Mouse (Mus musculus) small intestine, adult 2 months (tissue): ENCODE results near the gene Hoxd10.

ENCODE experiments used
- CTCF ChIP-seq: fragments of 200-500 bp; IDR thresholded peaks from 2 replicates; pipeline ENCODE4 v1.5.1; 2012; ENCODE audit warnings: low read depth, mild to moderate bottlenecking, control low read depth, inconsistent platforms, low read length, moderate library complexity, mixed read lengths; ENCODE audit not compliant: insufficient replicate concordance, insufficient read length; ENCODE audit errors: extremely low read depth
- POLR2A ChIP-seq: fragments of 200-500 bp; IDR thresholded peaks from 2 replicates; pipeline ENCODE4 v1.6.1; 2012; ENCODE audit warnings: low read depth, mild to moderate bottlenecking, control low read depth, inconsistent platforms, low read length, moderate library complexity

DNA sequence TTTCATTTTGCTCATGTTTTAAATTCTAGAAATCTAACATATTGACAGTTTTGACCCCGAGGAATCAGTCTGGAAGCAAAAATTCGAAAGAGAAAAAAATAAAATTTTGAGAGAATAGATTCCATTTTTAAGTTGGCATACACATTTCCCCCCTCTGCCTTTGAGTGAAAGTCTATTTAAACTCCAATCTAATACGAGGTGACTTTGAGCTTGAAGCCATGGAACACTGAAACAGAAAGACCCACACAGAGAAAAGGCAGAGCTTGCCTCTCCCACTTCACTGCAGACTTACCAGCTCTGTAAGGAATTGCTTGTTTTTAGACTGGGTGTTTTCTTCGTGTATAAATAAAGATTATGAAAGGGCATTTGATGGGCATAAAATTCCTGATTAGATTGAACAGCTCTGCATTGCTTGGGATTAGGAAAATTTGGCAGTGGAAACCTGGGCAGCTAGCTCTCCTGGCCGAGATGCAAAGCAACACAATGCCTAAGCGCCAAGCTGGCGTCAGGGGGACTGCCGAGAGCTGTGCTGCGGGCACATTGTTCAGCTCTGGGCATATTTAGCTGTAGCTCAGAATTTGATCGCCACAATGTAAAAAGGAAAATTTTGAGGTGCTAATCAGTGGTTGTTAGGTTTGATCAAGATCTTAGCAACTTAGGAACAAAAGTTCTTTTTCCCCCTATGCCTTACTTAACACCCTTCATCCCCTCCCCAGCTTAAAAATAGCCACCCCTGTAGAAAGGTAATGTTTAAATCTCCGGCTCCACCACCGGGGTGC is 2.7 kb upstream of the Hoxd10 start:
- TF ChIP-seq CTCF (no peak), POLR2A (no peak)
